Mouse (Mus musculus) adrenal gland, postnatal 0 days (tissue): Measurements from ENCODE around the gene Gckr. TPM values are rescaled to one million over a fixed set of nuclear protein-coding genes. Genes with fewer than 3 reads are reported as not detected.

Experiments used
- polyA plus RNA-seq: library from polyadenylated mRNA; unstranded; fragments of >200 nt; fragmentation: Nextera tagmentation; extraction: Ambion mirVana; gene quantifications from 2 replicates; pipeline ENCODE4 v1.2.1, GENCODE M21; 2015

Gckr gene
- 1.1 and 1.9 TPM in 2 replicates for polyA plus RNA-seq

DNA sequence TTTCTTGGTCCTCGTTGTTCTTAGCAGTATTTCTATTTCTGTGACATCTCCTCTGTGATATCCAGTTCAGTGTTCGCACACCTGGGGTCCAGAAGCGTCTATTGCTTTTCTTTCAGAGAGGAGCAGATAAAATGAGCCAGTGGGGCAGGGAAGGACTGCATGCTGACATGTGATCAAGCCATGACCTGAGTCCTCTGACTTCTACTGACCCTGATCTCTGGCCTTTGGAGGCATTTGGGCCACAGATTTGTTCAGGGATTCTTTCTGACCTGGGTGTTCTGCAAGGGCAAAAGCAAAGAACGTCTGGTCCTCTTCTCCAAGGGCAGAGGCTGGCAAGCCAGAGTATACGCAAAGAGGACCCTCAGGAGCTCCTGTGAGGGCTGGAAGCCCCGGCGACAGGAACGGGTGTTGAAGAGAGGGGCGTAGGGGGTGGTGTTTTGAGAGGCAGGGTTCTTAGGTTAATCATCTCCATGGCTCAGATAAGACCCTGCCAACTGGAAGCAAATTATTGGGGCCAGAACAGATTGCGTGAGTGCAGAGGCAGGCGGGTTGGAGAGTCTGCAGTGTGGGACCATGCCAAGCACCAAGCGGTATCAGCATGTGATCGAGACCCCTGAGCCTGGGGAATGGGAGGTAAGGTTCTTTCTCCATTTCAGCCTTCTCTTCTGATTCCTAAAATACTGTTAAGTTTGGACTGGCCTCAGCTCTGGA lies at the start of gene Gckr:
Gene Gckr, plus strand, starts transcription at position 397 of the 711 bp plus-strand sequence.

GRCm38 (mm10) chr5:31251541-31252101 lies 45.6 kb upstream of the Gckr start, which contains the start of gene Krtcap3:
Krtcap3 (plus strand) TSS chr5:31251691.

GRCm38 (mm10) chr5:31290521-31291360 lies 6.5 kb upstream of the Gckr start, which contains the start of gene Ift172:
Ift172 (minus strand) TSS chr5:31291116.

GRCm38 (mm10) chr5:31295606-31296141 lies 1.6 kb upstream of the Gckr start, which contains the start of gene Fndc4:
Fndc4 (minus strand) TSS chr5:31296080.

Other genes with a start within 250 kb of the Gckr start
- 349 and 399 TPM in 2 replicates for gene Atraid, start 249.1 kb upstream of the Gckr start, polyA plus RNA-seq
- 5.9 and 7.6 TPM in 2 replicates for gene Slc5a6, start 248.5 kb upstream of the Gckr start, polyA plus RNA-seq
- 3.8 and 4.5 TPM in 2 replicates for gene Cad, start 242.7 kb upstream of the Gckr start, polyA plus RNA-seq
- gene Dnajc5g, start 191.2 kb upstream of the Gckr start, polyA plus RNA-seq: not detected in 2 replicates
- gene Slc30a3, start 189.2 kb upstream of the Gckr start, polyA plus RNA-seq: 0.29 and 2.7 TPM in 2 replicates
- 1.3 TPM in 1 of 2 replicates, not detected in the other for gene Trim54, start 180.7 kb upstream of the Gckr start, polyA plus RNA-seq
- gene Ucn, start 158.6 kb upstream of the Gckr start, polyA plus RNA-seq: not detected in 2 replicates
- 73.8 and 79.7 TPM in 2 replicates for gene Mpv17, start 143.2 kb upstream of the Gckr start, polyA plus RNA-seq
- 0.49 and 1.2 TPM in 2 replicates for gene Gm29609, start 117.5 kb upstream of the Gckr start, polyA plus RNA-seq
- 27.2 and 38.0 TPM in 2 replicates for gene Gtf3c2, start 117.3 kb upstream of the Gckr start, polyA plus RNA-seq
- 84.0 and 115 TPM in 2 replicates for gene Snx17, start 104.2 kb upstream of the Gckr start, polyA plus RNA-seq
- gene Eif2b4, start 104.0 kb upstream of the Gckr start, polyA plus RNA-seq: 43.1 and 45.6 TPM in 2 replicates
- gene Zfp513, start 95.1 kb upstream of the Gckr start, polyA plus RNA-seq: 6.1 and 10.5 TPM in 2 replicates
- gene Ppm1g, start 76.8 kb upstream of the Gckr start, polyA plus RNA-seq: 55.4 and 77.7 TPM in 2 replicates
- 108 and 122 TPM in 2 replicates for gene Nrbp1, start 56.6 kb upstream of the Gckr start, polyA plus RNA-seq
- 1.1 and 1.3 TPM in 2 replicates for gene Gm9970, start 56.2 kb upstream of the Gckr start, polyA plus RNA-seq
- 3.6 and 4.5 TPM in 2 replicates for gene Krtcap3, start 45.8 kb upstream of the Gckr start, polyA plus RNA-seq
- 11.5 and 15.1 TPM in 2 replicates for gene Ift172, start 6.3 kb upstream of the Gckr start, polyA plus RNA-seq
- 14.4 and 20.9 TPM in 2 replicates for gene Fndc4, start 1.4 kb upstream of the Gckr start, polyA plus RNA-seq
- 23.4 and 26.2 TPM in 2 replicates for gene Zfp512, start 155.0 kb downstream of the Gckr start, polyA plus RNA-seq
- gene 4930548H24Rik, start 188.3 kb downstream of the Gckr start, polyA plus RNA-seq: not detected in 2 replicates
- 21.0 and 32.6 TPM in 2 replicates for gene Gpn1, start 197.3 kb downstream of the Gckr start, polyA plus RNA-seq
- gene Slc4a1ap, start 229.6 kb downstream of the Gckr start, polyA plus RNA-seq: 16.7 and 22.3 TPM in 2 replicates
- gene Supt7l, start 230.4 kb downstream of the Gckr start, polyA plus RNA-seq: 12.0 and 17.2 TPM in 2 replicates